Mouse (Mus musculus): ENCODE data around the gene Rnf214.

DNA sequence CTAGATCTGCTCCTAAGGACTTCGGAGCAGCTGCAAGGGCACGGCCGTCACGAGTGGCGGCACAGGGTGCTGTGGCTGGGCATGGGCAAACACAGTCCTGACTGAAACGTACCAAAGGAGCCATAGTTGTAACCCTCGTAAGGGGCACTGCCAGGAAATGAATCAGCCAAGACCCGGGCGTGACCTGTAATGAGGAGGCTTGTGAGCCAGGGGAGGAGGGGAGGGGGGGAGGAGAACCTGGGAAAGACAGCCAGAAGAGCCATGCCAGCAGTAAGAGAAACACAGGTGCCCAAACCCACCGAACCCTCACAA is 40.1 kb upstream of the Rnf214 start:
- TF ChIP-seq CTCF (IDR thresholded peaks at IDR 0.05) (no peak), EP300 (IDR thresholded peaks at IDR 0.05) (no peak)

Measured in lung, postnatal 0 days (tissue).